Mouse (Mus musculus) embryonic fibroblast, embryonic 13.5 days (primary cell): ENCODE measurements around the gene Cds1.

Experiments
- CTCF ChIP-seq: IDR thresholded peaks from 2 replicates; pipeline ENCODE4 v1.5.1; 2011; ENCODE audit warnings: mild to moderate bottlenecking, control low read depth, low read length, moderate library complexity, borderline replicate concordance; ENCODE audit not compliant: insufficient read depth
- POLR2A ChIP-seq: IDR thresholded peaks from 2 replicates; pipeline ENCODE4 v1.6.1; 2011; ENCODE audit warnings: low read depth, mild to moderate bottlenecking, control low read depth, low read length, moderate library complexity

- TF ChIP-seq CTCF (no peak), POLR2A (no peak)
Observed at GRCm38 (mm10) chr5:101851133-101851532, 86.2 kb downstream of the Cds1 start.
